Mouse (Mus musculus): ENCODE results near the gene Gm10447. TPM values are rescaled to one million over a fixed set of nuclear protein-coding genes. Genes with fewer than 3 reads are reported as not detected.

Gene Gm10447
- polyA plus RNA-seq, 1 experiment from 2014 or later = 0.19 TPM

DNA sequence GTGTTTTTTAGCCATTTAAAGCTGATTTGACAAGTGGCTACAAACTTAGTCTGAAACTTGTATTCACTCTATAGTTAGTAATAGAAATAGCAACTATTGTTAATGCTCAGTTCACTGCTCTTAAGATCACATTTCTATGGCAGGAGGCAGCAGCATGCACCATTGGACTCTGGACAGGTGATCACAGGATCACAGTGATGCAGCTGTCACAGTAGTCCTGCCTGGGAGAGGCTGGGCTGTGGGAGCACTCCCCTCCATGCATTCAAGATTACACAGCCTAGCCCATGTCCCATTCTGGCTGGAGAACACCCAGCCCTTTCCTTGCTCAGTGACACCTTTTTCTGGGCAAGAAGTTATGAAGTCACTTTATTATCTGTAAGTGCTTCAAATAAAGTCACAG, 38.9 kb downstream of the Gm10447 start:
- no peak overlapping the region for H3K27ac ChIP-seq
- H3K27me3 ChIP-seq (replicated peaks) = no peaks in the 10 kb centered on the region
- H3K9me3 ChIP-seq = no peaks in the 10 kb centered on the region
- H3K4me1 ChIP-seq = no peaks in the 10 kb centered on the region
- H3K4me3 ChIP-seq (replicated peaks) = no peak overlapping the region
- ATAC-seq (ENCODE audit: insufficient read depth, low FRiP score, low read depth) = no peak
- H3K4me2 ChIP-seq = no peak overlapping the region
- H3K9ac ChIP-seq = no peak overlapping the region
- peaks cover 39% of the 10 kb centered on the region for H3K36me3 ChIP-seq

DNA sequence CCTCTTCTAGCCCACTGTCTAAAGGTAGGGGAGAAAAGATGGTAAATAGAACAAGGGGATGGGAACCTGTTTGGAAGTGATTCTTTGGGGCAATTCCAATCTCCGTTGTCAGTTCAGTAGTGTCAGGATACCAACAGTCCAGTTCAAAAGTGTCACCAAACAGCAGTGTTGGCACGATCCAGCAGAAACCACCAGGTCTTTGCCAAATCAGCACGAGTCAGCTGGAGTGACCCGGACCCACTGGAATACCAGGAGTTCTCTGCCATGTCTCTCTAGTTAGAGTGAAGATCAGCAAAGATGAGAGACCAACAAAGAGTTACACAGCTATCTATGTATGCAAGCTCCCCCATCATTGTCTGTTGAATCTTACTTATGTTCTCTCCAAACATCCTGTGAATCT, 43.0 kb downstream of the Gm10447 start:
- no peak overlapping the region for H3K27ac ChIP-seq
- no peak overlapping the region for H3K4me3 ChIP-seq (replicated peaks)
- WGBS = 92% methylated on average over 4 of the region's 4 CpGs
- no peak for ATAC-seq (ENCODE audit: insufficient read depth, low FRiP score, low read depth)
- no peaks in the 10 kb centered on the region for H3K27me3 ChIP-seq (replicated peaks)
- no peak overlapping the region for H3K4me2 ChIP-seq
- no peak overlapping the region for H3K9ac ChIP-seq
- no peaks in the 10 kb centered on the region for H3K9me3 ChIP-seq
- no peaks in the 10 kb centered on the region for H3K4me1 ChIP-seq
- peaks cover 60% of the 10 kb centered on the region for H3K36me3 ChIP-seq

DNA sequence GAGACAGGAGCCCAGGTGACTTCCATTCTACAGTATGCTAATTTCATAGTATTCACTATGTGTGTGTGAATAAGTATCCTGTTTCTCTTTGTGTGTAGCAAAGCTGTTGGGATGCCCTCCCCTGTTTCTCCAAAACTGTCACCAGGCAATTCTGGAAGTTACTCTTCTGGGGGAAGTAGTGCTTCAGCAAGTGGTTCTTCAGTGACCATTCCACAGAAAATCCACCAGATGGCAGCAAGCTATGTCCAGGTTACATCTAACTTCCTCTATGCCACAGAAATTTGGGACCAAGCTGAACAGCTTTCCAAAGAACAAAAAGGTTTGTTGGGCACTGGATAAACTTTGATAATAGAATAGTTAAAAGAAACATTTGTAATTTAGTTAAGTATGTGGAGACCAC, 45.2 kb downstream of the Gm10447 start:
- Histone ChIP-seq H3K27ac (no peak overlapping the region), H3K36me3 (peaks cover 51% of the 10 kb centered on the region)
- ATAC-seq (ENCODE audit: insufficient read depth, low FRiP score, low read depth) = no peak

More for the DNA sequence above, 45.2 kb downstream of the Gm10447 start:
- Histone ChIP-seq H3K9me3 (no peaks in the 10 kb centered on the region), H3K27me3 (replicated peaks) (no peaks in the 10 kb centered on the region), H3K4me2 (no peak overlapping the region), H3K9ac (no peak overlapping the region), H3K4me3 (replicated peaks) (no peak overlapping the region), H3K4me1 (no peaks in the 10 kb centered on the region)

Small RNAs within 50 kb of the gene (microRNA-seq; reads per million reads assigned to microRNA genes)
- gene Mir6920 = not detected

Other genes with a start within 250 kb of the Gm10447 start
- gene Hspa4, start 156.7 kb downstream of the Gm10447 start, polyA plus RNA-seq (2015; fragmentation: Nextera tagmentation; extraction: Ambion mirVana) = 93.4 and 96.0 TPM in 2 replicates
- gene Zcchc10, start 132.4 kb downstream of the Gm10447 start, polyA plus RNA-seq (2015; fragmentation: Nextera tagmentation; extraction: Ambion mirVana) = 17.4 and 18.1 TPM in 2 replicates
- gene Aff4, start 106.3 kb downstream of the Gm10447 start, polyA plus RNA-seq (2015; fragmentation: Nextera tagmentation; extraction: Ambion mirVana) = 44.9 and 54.6 TPM in 2 replicates
- gene Leap2, start 33.9 kb downstream of the Gm10447 start, polyA plus RNA-seq (2015; fragmentation: Nextera tagmentation; extraction: Ambion mirVana) = 1.5 and 4.1 TPM in 2 replicates
- 612 and 619 TPM in 2 replicates for gene Uqcrq, start 26.3 kb downstream of the Gm10447 start, polyA plus RNA-seq (2015; fragmentation: Nextera tagmentation; extraction: Ambion mirVana)
- gene Gdf9, start 26.1 kb downstream of the Gm10447 start, polyA plus RNA-seq (2015; fragmentation: Nextera tagmentation; extraction: Ambion mirVana) = 1.2 and 1.3 TPM in 2 replicates
- gene Shroom1, start 95 bp upstream of the Gm10447 start, polyA plus RNA-seq (2015; fragmentation: Nextera tagmentation; extraction: Ambion mirVana) = 1.3 and 1.6 TPM in 2 replicates
- not detected in 2 replicates for gene Gm9837, start 13.4 kb upstream of the Gm10447 start, polyA plus RNA-seq (2015; fragmentation: Nextera tagmentation; extraction: Ambion mirVana)
- gene Gm9945, start 23.1 kb upstream of the Gm10447 start, polyA plus RNA-seq (2015; fragmentation: Nextera tagmentation; extraction: Ambion mirVana) = not detected in 2 replicates
- gene Sowaha, start 23.2 kb upstream of the Gm10447 start, polyA plus RNA-seq (2015; fragmentation: Nextera tagmentation; extraction: Ambion mirVana) = 0.85 and 2.0 TPM in 2 replicates
- 25.3 and 25.4 TPM in 2 replicates for gene Sept8, start 62.1 kb upstream of the Gm10447 start, polyA plus RNA-seq (2015; fragmentation: Nextera tagmentation; extraction: Ambion mirVana)
- 51.0 and 62.6 TPM in 2 replicates for gene Kif3a, start 110.3 kb upstream of the Gm10447 start, polyA plus RNA-seq (2015; fragmentation: Nextera tagmentation; extraction: Ambion mirVana)
- 1.0 and 1.8 TPM in 2 replicates for gene Il4, start 161.6 kb upstream of the Gm10447 start, polyA plus RNA-seq (2015; fragmentation: Nextera tagmentation; extraction: Ambion mirVana)
- gene Il13, start 177.6 kb upstream of the Gm10447 start, polyA plus RNA-seq (2015; fragmentation: Nextera tagmentation; extraction: Ambion mirVana) = not detected in 2 replicates

Data from stomach, embryonic 15.5 days (tissue).